Mouse (Mus musculus): Measurements from ENCODE around the gene Gdnf.

GRCm38 (mm10) chr15:7857418-7857817, 46.8 kb downstream of the Gdnf start:
- no peak for TF ChIP-seq POLR2AphosphoS2 (IDR thresholded peaks at IDR 0.05; ENCODE audit: low read depth, low read length)
- no peak for TF ChIP-seq POLR2A (IDR thresholded peaks at IDR 0.05; ENCODE audit: low read depth, low read length)
- TF ChIP-seq MYC (IDR thresholded peaks at IDR 0.05; ENCODE audit: low read depth, low read length): no peak
- no peak for TF ChIP-seq CHD2 (IDR thresholded peaks at IDR 0.05; ENCODE audit: low read length)
- TF ChIP-seq SIN3A (IDR thresholded peaks at IDR 0.05; ENCODE audit: low read length): no peak
- TF ChIP-seq ZKSCAN1 (IDR thresholded peaks at IDR 0.05; ENCODE audit: borderline replicate concordance, low read depth, low read length): no peak
- no peak for TF ChIP-seq USF2 (conservative IDR thresholded peaks at IDR 0.05; ENCODE audit: low read depth, low read length)
- TF ChIP-seq CTCF (conservative IDR thresholded peaks at IDR 0.05 in 1 of 2, IDR thresholded peaks at IDR 0.05 in 1 of 2; ENCODE audit: low read depth in 2 of 2, low read length in 2 of 2): no peak
